Mouse (Mus musculus): Measurements from ENCODE around the gene Vmn1r217. TPM values are rescaled to one million over a fixed set of nuclear protein-coding genes. Genes with fewer than 3 reads are reported as not detected.
"Not testable (repeated sequence)": the region's sequence is repeated elsewhere in the genome, so short reads cannot be mapped to it uniquely, and the experiment has no call there.

The Vmn1r217 gene
- not detected for total RNA-seq (2021)
- long read RNA-seq, experiment 1, result 0 reads
- long read RNA-seq, experiment 2, result 0 reads

- intact Hi-C loops (cut with DNase I); DNase-seq: not testable (repeated sequence)
These were observed at the start of gene Vmn1r217 for GRCm38 (mm10) chr13:23118126-23118525. Vmn1r217 (minus strand) TSS chr13:23118226.

DNA sequence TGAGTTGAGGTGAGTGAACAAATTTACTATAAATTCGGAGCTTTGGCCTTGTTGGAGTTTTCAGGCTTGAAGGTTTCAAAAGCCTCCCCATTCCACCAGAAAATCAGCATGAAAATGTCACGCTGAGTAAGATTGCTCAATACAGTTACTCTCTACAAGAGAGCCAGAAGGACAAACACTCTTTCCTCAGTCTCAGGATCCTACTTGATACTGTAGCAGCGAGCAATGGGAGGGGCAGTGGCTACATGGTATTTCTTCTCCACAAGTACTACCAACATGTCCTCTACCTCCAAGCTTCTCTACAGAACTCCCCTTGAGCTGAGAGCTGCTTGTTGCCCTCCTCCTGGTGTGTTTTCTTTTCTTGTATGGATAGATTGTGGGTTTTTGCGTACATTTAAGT is 48.4 kb upstream of the Vmn1r217 start:
- DNase-seq, result not testable (repeated sequence)

DNA sequence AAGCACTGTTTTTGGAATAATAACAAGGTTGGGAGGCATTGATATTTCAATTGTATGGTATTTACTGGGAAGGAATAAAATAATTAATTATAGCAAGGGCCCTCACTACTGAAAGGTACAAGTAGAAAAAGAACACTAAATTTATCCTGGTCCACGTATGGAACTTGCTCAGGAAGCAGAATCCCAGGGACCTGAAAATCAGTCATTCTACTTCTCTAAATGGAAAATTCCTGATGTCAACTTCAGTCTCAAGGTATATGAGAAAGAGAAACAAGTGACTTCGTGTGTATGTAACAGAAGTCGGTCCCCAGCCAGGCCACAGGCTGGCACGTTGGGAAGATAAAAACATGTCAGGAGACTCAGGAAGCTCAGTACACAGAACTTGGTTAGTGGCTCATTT is 41.0 kb upstream of the Vmn1r217 start, which contains the start of gene Vmn1r219:
TSS of gene Vmn1r219 (plus strand) at position 301 of the 400 bp plus-strand sequence.
- no peak for DNase-seq
- intact Hi-C loops (cut with DNase I), result no loop called here

More for the DNA sequence above, 48.4 kb upstream of the Vmn1r217 start:
- intact Hi-C loops (cut with DNase I), result not testable (repeated sequence)

DNA sequence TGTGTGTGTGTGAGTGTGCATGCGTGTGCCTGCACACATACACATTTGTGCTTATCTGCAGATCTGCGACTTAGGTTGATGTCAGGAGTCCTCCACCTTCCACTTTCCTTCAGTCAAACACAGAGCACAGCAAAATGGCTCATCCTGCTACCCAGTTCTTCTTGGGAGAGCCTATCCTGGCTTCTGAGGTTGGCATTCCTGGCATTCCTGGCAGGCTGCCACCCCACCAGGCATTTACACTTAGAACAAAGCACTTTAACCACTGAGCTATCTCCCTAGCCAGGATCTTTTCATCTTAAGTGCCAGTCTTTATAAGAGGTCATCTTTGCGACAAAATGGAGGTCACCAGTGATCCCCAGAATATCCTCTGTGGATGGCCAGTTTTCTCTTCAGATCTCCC is 39.8 kb upstream of the Vmn1r217 start:
- intact Hi-C loops (cut with DNase I), result no loop called here
- DNase-seq, result no peak

- intact Hi-C loops (cut with DNase I), result no loop called here
- DNase-seq, result no peak
These were observed 20.9 kb upstream of the Vmn1r217 start for GRCm38 (mm10) chr13:23138880-23139279.

DNA sequence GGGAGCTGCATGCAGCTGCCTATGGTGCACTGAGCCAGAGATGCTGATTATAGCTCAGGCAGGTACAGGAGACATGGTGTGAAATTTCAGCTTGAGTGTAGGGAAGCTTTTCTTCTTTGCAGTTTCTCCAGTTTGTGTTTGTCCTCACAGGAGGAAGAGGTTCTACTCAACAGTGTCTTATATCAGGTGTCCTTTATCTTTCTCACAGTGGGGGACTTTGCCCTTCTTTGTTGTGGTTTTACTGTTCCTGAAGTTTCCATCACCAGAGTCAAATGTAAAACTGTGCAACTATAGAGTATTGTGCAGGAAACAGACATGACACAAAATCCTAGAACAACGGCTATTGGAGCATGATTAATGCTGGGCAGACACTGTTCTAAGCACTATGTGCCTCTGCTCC is 15.5 kb upstream of the Vmn1r217 start:
- intact Hi-C loops (cut with DNase I), result no loop called here
- DNase-seq, result no peak

- intact Hi-C loops (cut with DNase I), result no loop called here
- no peak for DNase-seq
These were observed 15.1 kb upstream of the Vmn1r217 start, which contains the start of gene Vmn1r218 for GRCm38 (mm10) chr13:23133099-23133498. Vmn1r218 (plus strand) TSS chr13:23133155.

DNA sequence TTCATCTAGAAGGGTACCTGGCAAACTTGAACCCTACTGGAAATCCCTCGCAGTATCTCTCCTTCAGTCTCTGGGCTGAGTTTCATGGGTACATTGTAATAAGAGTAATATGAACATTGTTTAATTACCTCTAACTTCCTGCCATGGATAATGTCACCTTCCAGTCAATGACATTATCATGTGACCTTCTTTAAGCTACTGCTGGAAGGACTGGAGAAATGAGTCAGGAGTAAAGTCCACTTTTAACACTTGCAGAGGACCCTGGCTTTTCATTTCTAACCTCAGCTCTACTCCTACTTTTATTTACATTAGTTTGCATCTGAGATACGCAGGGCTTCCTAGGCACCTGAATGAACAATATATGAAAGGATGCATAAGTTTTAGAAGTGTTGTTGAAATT is 2.6 kb upstream of the Vmn1r217 start:
- intact Hi-C loops (cut with DNase I), result no loop called here
- DNase-seq, result no peak

- no peak for DNase-seq
- intact Hi-C loops (cut with DNase I), result no loop called here
These were observed 23.6 kb downstream of the Vmn1r217 start for GRCm38 (mm10) chr13:23094386-23094785.

DNA sequence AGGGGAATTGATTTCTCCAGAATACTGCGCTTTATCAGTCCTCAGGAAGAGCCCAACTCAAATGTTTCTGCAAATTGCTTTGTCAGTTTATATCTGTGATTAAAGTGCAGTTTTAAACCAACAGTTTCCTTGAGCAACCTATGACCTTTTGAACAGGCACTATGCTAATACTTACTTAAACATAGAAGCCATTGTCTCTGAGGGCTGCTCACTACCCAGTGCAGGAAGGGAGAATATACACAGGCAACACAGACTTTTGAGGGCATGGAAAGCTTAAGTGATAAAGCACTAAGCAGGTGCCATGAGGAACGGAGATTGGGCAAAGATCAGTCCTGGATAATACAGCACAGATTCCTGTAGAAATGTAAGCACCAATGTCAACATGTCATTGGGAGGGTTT is 48.7 kb downstream of the Vmn1r217 start:
- DNase-seq, result no peak
- intact Hi-C loops (cut with DNase I), result no loop called here

DNA sequence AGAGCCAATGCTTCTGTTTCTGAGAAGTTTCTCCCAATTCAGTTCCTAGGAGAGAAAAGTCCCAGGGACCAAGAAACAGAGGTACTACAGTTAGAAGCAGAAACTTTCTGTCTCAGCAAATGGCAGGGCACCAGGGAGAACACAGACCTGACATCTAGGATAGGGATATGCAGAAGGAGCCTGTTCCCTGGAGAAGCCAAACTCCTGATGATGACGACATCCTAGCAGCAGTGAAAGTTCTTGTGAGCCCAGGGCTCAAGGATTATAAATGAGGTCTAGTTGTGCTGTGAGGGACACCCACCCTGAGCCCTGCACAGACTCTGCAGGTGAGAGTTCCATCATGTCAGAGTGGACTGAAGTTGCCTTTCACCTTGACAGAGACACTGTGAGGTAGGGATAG is 50.3 kb downstream of the Vmn1r217 start, which contains the start of gene Vmn1r215:
TSS of gene Vmn1r215 (plus strand) at position 301 of the 400 bp plus-strand sequence.
- intact Hi-C loops (cut with DNase I), result no loop called here
- DNase-seq, result no peak

DNA sequence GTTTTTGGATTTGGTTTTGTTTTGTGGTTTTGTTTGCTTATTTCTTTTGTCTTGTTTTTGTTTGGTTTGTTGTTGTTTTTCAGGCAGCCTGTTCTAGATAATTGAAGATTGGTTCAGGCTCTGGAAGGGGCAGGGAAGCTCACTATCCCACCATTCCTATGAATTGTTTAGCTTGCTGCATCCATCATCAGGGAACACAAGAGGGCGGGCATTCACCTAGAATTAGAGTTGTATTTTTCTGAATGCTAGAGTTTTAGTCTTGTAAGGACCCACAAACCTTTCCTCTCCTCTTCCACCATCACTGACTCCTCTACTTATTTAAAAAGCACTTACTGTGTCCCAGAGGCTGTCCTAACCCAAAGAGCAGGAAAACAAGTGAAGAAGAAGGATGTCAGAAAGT is 60.2 kb downstream of the Vmn1r217 start:
- no peak for DNase-seq
- intact Hi-C loops (cut with DNase I), result no loop called here

Other genes with a start within 250 kb of the Vmn1r217 start
- not detected for gene Vmn1r212, start 234.0 kb downstream of the Vmn1r217 start, total RNA-seq (2021)
- gene Vmn1r213, start 110.6 kb downstream of the Vmn1r217 start, total RNA-seq (2021), result not detected
- not detected for gene Vmn1r214, start 87.8 kb downstream of the Vmn1r217 start, total RNA-seq (2021)
- not detected for gene Vmn1r215, start 50.2 kb downstream of the Vmn1r217 start, total RNA-seq (2021)
- not detected for gene Vmn1r218, start 14.9 kb upstream of the Vmn1r217 start, total RNA-seq (2021)
- gene Vmn1r219, start 41.1 kb upstream of the Vmn1r217 start, total RNA-seq (2021), result not detected
- gene Vmn1r220, start 69.7 kb upstream of the Vmn1r217 start, total RNA-seq (2021), result not detected
- not detected for gene Vmn1r221, start 95.9 kb upstream of the Vmn1r217 start, total RNA-seq (2021)
- gene Vmn1r222, start 117.7 kb upstream of the Vmn1r217 start, total RNA-seq (2021), result not detected
- gene Vmn1r223, start 128.9 kb upstream of the Vmn1r217 start, total RNA-seq (2021), result not detected

Data from gastrocnemius, postnatal 36 days (tissue).